Mouse (Mus musculus) monocyte, adult 59 days (primary cell): ENCODE results near the gene Ms4a6b. TPM values are rescaled to one million over a fixed set of nuclear protein-coding genes. Genes with fewer than 3 reads are reported as not detected.

Experiments
- total RNA-seq, 2 experiments: library from RNA; stranded (reverse); gene quantifications; one replicate each; pipeline ENCODE4 v1.2.4; 2023

Gene Ms4a6b
- 100 to 1,000 TPM; 117 to 227 TPM for total RNA-seq

DNA sequence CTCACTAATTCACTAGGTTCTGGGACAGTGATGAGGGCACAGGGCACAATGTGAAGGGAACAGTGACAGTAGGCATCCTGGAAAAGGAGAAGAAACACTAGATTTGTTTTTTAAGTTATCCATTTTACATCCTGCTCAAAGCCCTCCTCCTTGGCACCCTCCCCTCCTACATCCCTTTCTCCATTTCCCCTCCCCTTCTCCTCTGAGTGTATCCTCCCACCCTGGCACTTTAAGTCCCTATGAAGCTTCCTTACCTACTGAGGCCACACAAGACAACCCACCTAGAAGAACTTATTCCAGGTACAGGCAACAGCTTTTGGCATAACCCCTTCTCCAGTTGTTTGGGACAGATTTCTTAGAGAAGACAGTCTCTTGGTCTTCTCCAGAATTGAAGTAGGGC is at the start of gene Ms4a6b:
Gene Ms4a6b (plus strand): TSS at position 267 of the 400 bp plus-strand sequence.

DNA sequence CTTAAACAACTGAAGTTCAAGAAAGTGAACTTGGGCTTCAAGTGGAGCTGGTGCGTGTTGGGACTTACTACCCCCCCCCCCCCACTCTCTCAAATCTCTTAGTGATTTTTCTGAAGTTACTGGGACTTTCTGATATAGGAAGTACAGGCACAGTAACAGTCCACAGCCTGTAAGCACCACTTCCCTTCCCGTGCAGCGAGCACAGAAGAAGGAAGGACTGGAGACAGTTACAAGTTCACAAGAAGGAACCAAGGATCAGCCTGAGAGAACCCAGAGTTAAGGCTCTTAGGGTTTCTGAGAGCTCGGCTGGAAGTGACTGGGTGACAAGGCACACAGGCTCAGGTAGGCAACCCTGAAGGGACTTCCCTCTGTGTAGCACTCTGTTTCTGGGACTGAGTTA is 47.1 kb upstream of the Ms4a6b start, which contains the start of gene Ms4a6c:
Gene Ms4a6c (plus strand): TSS at position 152 of the 400 bp plus-strand sequence.

DNA sequence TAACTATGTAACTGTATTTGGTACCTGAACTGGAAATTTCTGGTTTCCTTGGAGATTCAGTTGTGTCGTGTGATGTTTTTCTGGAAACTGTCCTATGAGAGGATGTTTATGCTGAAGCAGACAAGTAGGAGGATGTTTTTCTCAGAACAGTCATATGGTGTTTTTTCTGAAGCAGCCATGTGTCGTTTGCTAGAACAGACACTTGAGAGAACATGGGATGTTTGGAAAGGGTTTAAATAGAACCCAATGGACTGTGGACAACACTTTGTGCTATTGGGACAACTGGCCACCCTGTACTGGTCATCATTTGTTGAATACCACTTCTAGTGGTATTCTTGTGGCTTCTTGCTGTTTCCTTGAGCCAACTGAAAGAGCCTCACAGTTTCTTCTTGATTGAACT is 30.6 kb upstream of the Ms4a6b start, which contains the start of gene Gm8369:
Gene Gm8369 (plus strand): TSS at position 193 of the 400 bp plus-strand sequence.

DNA sequence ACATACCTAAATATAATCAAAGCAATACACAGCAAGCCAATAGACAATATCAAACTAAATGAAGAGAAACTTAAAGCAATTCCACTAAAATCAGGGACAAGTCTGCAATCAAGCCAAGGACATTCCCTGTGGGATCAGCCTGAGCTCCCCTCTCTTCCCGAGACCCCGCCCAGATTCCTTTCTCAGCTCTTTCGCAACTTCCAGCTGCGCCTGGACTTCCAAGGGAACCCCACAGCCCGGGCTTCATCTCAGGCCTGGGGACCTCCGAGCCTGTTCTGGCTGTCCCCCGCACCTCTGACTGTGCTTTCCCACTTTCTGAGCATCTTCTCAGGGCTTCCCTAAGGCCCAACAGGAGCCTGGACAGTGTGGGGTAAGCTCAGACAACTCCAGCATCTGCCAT is 20.3 kb downstream of the Ms4a6b start, which contains the start of gene Ms4a4d:
Gene Ms4a4d (plus strand): TSS at position 209 of the 400 bp plus-strand sequence.

Other genes with a start within 250 kb of the Ms4a6b start
- not detected for gene Ms4a5, start 232.6 kb upstream of the Ms4a6b start, total RNA-seq
- under 1 TPM; 0.42 to 0.49 TPM for gene Ms4a14, start 202.1 kb upstream of the Ms4a6b start, total RNA-seq
- gene Ms4a7, start 180.4 kb upstream of the Ms4a6b start, total RNA-seq = 1 to 10 TPM; 7.7 to 8.6 TPM
- gene Ms4a4a, start 141.0 kb upstream of the Ms4a6b start, total RNA-seq = 100 to 1,000 TPM; 115 to 190 TPM
- gene Ms4a4c, start 111.7 kb upstream of the Ms4a6b start, total RNA-seq = 100 to 1,000 TPM; 107 to 165 TPM
- gene Ms4a4b, start 73.0 kb upstream of the Ms4a6b start, total RNA-seq = 10 to 100 TPM; 15.5 to 22.1 TPM
- 100 to 1,000 TPM; 684 to 762 TPM for gene Ms4a6c, start 47.1 kb upstream of the Ms4a6b start, total RNA-seq
- 10 to 100 TPM in 1 of 2 experiments, 1 to 10 TPM in 1; 6.4 to 11.0 TPM for gene Gm8369, start 30.6 kb upstream of the Ms4a6b start, total RNA-seq
- gene Ms4a4d, start 20.3 kb downstream of the Ms4a6b start, total RNA-seq = not detected
- 10 to 100 TPM; 65.5 to 88.8 TPM for gene Ms4a6d, start 88.3 kb downstream of the Ms4a6b start, total RNA-seq
- not detected for gene Ms4a2, start 107.2 kb downstream of the Ms4a6b start, total RNA-seq
- gene Ms4a3, start 124.3 kb downstream of the Ms4a6b start, total RNA-seq = not detected
- not detected for gene Oosp2, start 144.0 kb downstream of the Ms4a6b start, total RNA-seq
- not detected for gene Oosp1, start 174.6 kb downstream of the Ms4a6b start, total RNA-seq
- gene Oosp3, start 180.5 kb downstream of the Ms4a6b start, total RNA-seq = not detected
- not detected for gene Gif, start 231.0 kb downstream of the Ms4a6b start, total RNA-seq